Mouse (Mus musculus) heart, adult 18-20 months (tissue): ENCODE results near the gene Trpt1. TPM values are rescaled to one million over a fixed set of nuclear protein-coding genes. Genes with fewer than 3 reads are reported as not detected.

Experiments
- DNase-seq, 2 experiments: peaks; one replicate each; pipeline ENCODE4 v3.0.0; 2021 to 2022; ENCODE audit warnings: mixed read lengths in 1 of 2
- total RNA-seq, 2 experiments: library from RNA; stranded (reverse); gene quantifications; 2 replicates each; pipeline ENCODE4 v1.2.3; 2021

Trpt1 gene
- total RNA-seq, 2 experiments from 2014 or later: 22.4 to 26.4 TPM

- no peak for DNase-seq
These were observed 45.2 kb downstream of the Trpt1 start for GRCm38 (mm10) chr19:7041171-7041570.

GRCm38 (mm10) chr19:7044279-7044678, 48.3 kb downstream of the Trpt1 start:
- no peak for DNase-seq

GRCm38 (mm10) chr19:7044706-7045105, 48.8 kb downstream of the Trpt1 start:
- peak; percentile 44 to 66 for DNase-seq

Other genes with a start within 250 kb of the Trpt1 start
- 10 to 100 TPM; 17.0 to 17.3 TPM for gene Rps6ka4, start 155.5 kb upstream of the Trpt1 start, total RNA-seq
- 1 to 10 TPM in 1 of 2 experiments, under 1 TPM in 1; 0.79 to 2.2 TPM for gene Ccdc88b, start 137.9 kb upstream of the Trpt1 start, total RNA-seq
- 10 to 100 TPM; 37.7 to 39.3 TPM for gene Trmt112, start 86.4 kb upstream of the Trpt1 start, total RNA-seq
- 100 to 1,000 TPM; 763 to 838 TPM for gene Prdx5, start 86.0 kb upstream of the Trpt1 start, total RNA-seq
- 100 to 1,000 TPM; 150 to 178 TPM for gene Esrra, start 74.3 kb upstream of the Trpt1 start, total RNA-seq
- gene Catsperz, start 70.8 kb upstream of the Trpt1 start, total RNA-seq: not detected
- gene Kcnk4, start 61.6 kb upstream of the Trpt1 start, total RNA-seq: not detected
- gene Bad, start 54.3 kb upstream of the Trpt1 start, total RNA-seq: 10 to 100 TPM; 21.1 to 22.4 TPM
- 10 to 100 TPM; 32.4 to 33.0 TPM for gene Gpr137, start 53.7 kb upstream of the Trpt1 start, total RNA-seq
- 10 to 100 TPM; 78.3 to 95.2 TPM for gene Ppp1r14b, start 21.2 kb upstream of the Trpt1 start, total RNA-seq
- gene Plcb3, start 19.7 kb upstream of the Trpt1 start, total RNA-seq: 10 to 100 TPM; 14.7 TPM
- gene Fkbp2, start 15.6 kb upstream of the Trpt1 start, total RNA-seq: 10 to 100 TPM; 18.9 to 19.1 TPM
- 100 to 1,000 TPM; 462 to 481 TPM for gene Vegfb, start 8.5 kb upstream of the Trpt1 start, total RNA-seq
- 10 to 100 TPM; 54.6 to 55.1 TPM for gene Dnajc4, start 3.6 kb upstream of the Trpt1 start, total RNA-seq
- gene Nudt22, start within 50 bp of the Trpt1 start, total RNA-seq: 10 to 100 TPM; 23.7 to 25.4 TPM
- gene Fermt3, start 23.3 kb downstream of the Trpt1 start, total RNA-seq: 1 to 10 TPM; 4.4 to 6.0 TPM
- 100 to 1,000 TPM; 137 to 160 TPM for gene Stip1, start 43.8 kb downstream of the Trpt1 start, total RNA-seq
- 100 to 1,000 TPM; 303 to 332 TPM for gene Macrod1, start 60.7 kb downstream of the Trpt1 start, total RNA-seq
- 1 to 10 TPM in 1 of 2 experiments, under 1 TPM in 1; 0.82 to 1.4 TPM for gene Flrt1, start 109.6 kb downstream of the Trpt1 start, total RNA-seq
- gene Otub1, start 210.2 kb downstream of the Trpt1 start, total RNA-seq: 10 to 100 TPM; 73.8 to 78.7 TPM
- gene Cox8a, start 221.5 kb downstream of the Trpt1 start, total RNA-seq: 100 to 1,000 TPM; 344 to 429 TPM
- 10 to 100 TPM; 14.2 to 14.9 TPM for gene Naa40, start 245.1 kb downstream of the Trpt1 start, total RNA-seq